Mouse (Mus musculus): ENCODE measurements around the gene Snrpg. TPM values are rescaled to one million over a fixed set of nuclear protein-coding genes. Genes with fewer than 3 reads are reported as not detected.

Snrpg gene
- polyA plus RNA-seq, 1 experiment from 2014 or later: 393 TPM

- Histone ChIP-seq H3K36me3 (ENCODE audit: control insufficient read depth, insufficient read depth, low read length) (peaks cover 59% of the 10 kb centered on the region), H3K9ac (replicated peaks; ENCODE audit: low read depth, low read length) (no peak overlapping the region), H3K9me3 (ENCODE audit: control insufficient read depth, low read length) (no peaks in the 10 kb centered on the region), H3K27ac (ENCODE audit: low read depth, low read length) (no peak overlapping the region), H3K27me3 (ENCODE audit: control insufficient read depth, insufficient read depth, low read length) (no peaks in the 10 kb centered on the region), H3K4me3 (ENCODE audit: low read depth, low read length) (no peak overlapping the region), H3K4me2 (ENCODE audit: low read depth, low read length) (no peak overlapping the region), H3K4me1 (ENCODE audit: control insufficient read depth, insufficient read depth, low read length) (no peaks in the 10 kb centered on the region)
- 91% methylated on average over 3 of the region's 3 CpGs for WGBS
- no peak for ATAC-seq (ENCODE audit: low read depth)
Measured at GRCm38 (mm10) chr6:86419239-86419638, 48.1 kb downstream of the Snrpg start.

GRCm38 (mm10) chr6:86420491-86420890 is 49.4 kb downstream of the Snrpg start:
- no peak for ATAC-seq (ENCODE audit: low read depth)
- Histone ChIP-seq H3K4me1 (ENCODE audit: control insufficient read depth, insufficient read depth, low read length) (no peaks in the 10 kb centered on the region), H3K4me3 (ENCODE audit: low read depth, low read length) (no peak overlapping the region), H3K36me3 (ENCODE audit: control insufficient read depth, insufficient read depth, low read length) (peaks cover 68% of the 10 kb centered on the region), H3K9me3 (ENCODE audit: control insufficient read depth, low read length) (no peaks in the 10 kb centered on the region), H3K4me2 (ENCODE audit: low read depth, low read length) (no peak overlapping the region), H3K9ac (replicated peaks; ENCODE audit: low read depth, low read length) (no peak overlapping the region), H3K27me3 (ENCODE audit: control insufficient read depth, insufficient read depth, low read length) (no peaks in the 10 kb centered on the region), H3K27ac (ENCODE audit: low read depth, low read length) (no peak overlapping the region)
- 82% methylated on average over 6 of the region's 6 CpGs for WGBS

GRCm38 (mm10) chr6:86426358-86426757 is 55.3 kb downstream of the Snrpg start, which contains the start of gene Gm44790:
Gene Gm44790, plus strand, starts transcription at chr6:86426658.
- no peaks in the 10 kb centered on the region for H3K4me1 ChIP-seq (ENCODE audit: control insufficient read depth, insufficient read depth, low read length)
- no peak within 1 kb of the TSS for H3K27ac ChIP-seq (ENCODE audit: low read depth, low read length)
- peaks cover 65% of the 10 kb centered on the region for H3K36me3 ChIP-seq (ENCODE audit: control insufficient read depth, insufficient read depth, low read length)
- no peak within 1 kb of the TSS for H3K4me3 ChIP-seq (ENCODE audit: low read depth, low read length)
- ATAC-seq (ENCODE audit: low read depth): no peak
- no peak within 1 kb of the TSS for H3K4me2 ChIP-seq (ENCODE audit: low read depth, low read length)
- no peaks in the 10 kb centered on the region for H3K27me3 ChIP-seq (ENCODE audit: control insufficient read depth, insufficient read depth, low read length)
- no peaks in the 10 kb centered on the region for H3K9me3 ChIP-seq (ENCODE audit: control insufficient read depth, low read length)
- WGBS: 98% methylated on average over 1 of the region's 1 CpGs
- H3K9ac ChIP-seq (replicated peaks; ENCODE audit: low read depth, low read length): no peak within 1 kb of the TSS

Other genes with a start within 250 kb of the Snrpg start
- 20.9 and 24.3 TPM in 2 replicates for gene Tgfa, start 176.1 kb upstream of the Snrpg start, polyA plus RNA-seq (2014; fragmentation: Nextera tagmentation; extraction: Ambion mirVana)
- gene Fam136a, start 5.7 kb upstream of the Snrpg start, polyA plus RNA-seq (2014; fragmentation: Nextera tagmentation; extraction: Ambion mirVana): 111 and 118 TPM in 2 replicates
- gene Pcyox1, start 25.9 kb downstream of the Snrpg start, polyA plus RNA-seq (2014; fragmentation: Nextera tagmentation; extraction: Ambion mirVana): 100 and 110 TPM in 2 replicates
- gene Tia1, start 32.9 kb downstream of the Snrpg start, polyA plus RNA-seq (2014; fragmentation: Nextera tagmentation; extraction: Ambion mirVana): 364 and 402 TPM in 2 replicates
- 1.9 TPM in 1 of 2 replicates, not detected in the other for gene Gm44790, start 55.4 kb downstream of the Snrpg start, polyA plus RNA-seq (2014; fragmentation: Nextera tagmentation; extraction: Ambion mirVana)
- 21.9 and 27.2 TPM in 2 replicates for gene C87436, start 67.1 kb downstream of the Snrpg start, polyA plus RNA-seq (2014; fragmentation: Nextera tagmentation; extraction: Ambion mirVana)
- 238 and 312 TPM in 2 replicates for gene Pcbp1, start 155.0 kb downstream of the Snrpg start, polyA plus RNA-seq (2014; fragmentation: Nextera tagmentation; extraction: Ambion mirVana)

All from neural tube, embryonic 14.5 days (tissue).